Mouse (Mus musculus) regulatory T cell (primary cell): ENCODE results near the gene Bcl2l1.

ENCODE experiments used
- in situ Hi-C: fragments of 300-600 bp; cut with MboI, MseI; formaldehyde crosslinking; loops from one replicate; pipeline ENCODE4 v1.15.1; 2025; ENCODE audit warnings: high pct_unique_total_duplicates

The Bcl2l1 gene

DNA sequence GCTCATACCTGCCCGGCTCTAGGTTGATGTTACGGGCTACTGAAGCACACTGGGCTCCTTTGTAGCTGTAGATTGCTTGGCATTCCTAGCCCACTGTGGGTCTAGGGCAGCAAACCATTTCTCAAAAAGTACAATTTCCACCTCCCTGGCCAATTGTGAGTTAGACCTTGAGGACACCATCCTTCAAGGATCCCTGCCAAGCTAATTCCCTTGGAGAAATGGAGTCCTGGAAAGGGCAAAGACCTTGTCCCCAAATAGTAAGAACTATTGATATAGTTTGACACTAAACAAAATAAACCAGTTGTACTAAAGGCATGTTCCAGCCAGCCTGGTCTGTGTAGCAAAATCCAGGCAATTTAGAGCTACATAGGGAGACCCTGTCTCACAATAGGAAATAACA lies 93.2 kb downstream of the Bcl2l1 start:
- in situ Hi-C loops: loop anchor here (5.0 kb wide), 1 partner anchor 94 kb away; the partner anchor contains the start of gene Bcl2l1

DNA sequence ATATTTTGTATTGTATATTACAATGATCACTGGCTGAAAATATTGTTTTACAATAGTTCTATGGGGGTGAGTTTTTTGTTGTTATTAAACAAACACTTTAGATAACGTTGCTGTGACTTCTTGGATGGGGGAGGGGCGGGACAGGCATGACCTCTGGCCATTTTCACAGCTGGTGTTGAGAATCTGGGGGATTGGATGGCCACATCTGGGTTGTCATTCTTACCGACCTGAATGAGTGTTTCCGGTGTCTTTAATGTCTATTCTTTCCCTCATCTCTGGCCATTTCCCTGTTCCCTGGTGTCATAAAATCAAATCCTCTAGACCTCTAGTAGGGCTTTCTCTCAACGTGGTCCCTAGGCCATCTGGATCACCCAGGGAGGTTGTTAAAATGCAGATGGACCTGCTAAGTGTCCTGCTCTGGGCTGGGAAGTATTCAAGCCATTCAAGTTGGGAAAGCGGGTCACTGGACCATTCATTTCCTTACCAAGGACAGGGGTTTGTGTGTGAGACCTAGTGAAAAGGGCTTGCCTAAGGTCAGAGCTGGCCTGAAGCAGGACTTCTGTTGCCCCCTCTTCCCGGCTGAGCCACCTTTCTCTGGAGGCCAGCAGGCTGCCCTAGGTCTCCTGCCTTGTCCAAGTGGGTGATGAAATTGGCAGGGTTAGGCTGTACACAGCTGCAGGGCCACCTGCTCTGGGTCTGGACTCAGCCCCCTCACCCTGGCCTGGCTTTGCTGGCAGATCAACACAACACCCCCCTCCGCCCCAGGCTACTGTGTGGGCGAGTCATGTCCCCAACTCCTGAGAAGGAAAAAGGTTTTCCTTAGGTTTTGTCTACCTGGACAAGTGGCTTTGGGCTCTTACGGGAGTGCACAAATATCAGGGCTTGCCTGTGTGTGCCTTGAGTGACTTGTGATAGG lies 94.0 kb downstream of the Bcl2l1 start:
- in situ Hi-C loops: loop anchor here (5.0 kb wide), 1 partner anchor 95 kb away; the partner anchor contains the start of gene Bcl2l1

DNA sequence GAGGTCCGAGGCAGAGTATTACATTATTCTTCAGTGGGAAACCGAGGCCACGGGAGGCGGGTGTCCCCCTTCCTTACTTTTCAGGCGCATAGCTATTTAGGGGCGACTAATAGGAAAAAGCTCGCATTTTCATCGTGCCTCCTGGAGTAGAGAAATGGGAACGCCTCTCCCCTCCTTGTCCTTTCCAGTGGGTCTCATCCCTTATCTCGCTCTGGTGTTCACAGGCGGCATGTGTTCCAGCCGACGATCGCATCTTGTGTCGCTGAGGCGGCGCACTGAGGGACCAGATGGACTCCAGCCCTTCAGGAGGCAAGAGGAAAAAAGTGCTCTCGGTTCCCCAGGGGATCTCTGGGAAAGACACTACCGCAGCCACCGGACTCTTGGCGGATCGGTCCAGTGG lies 94.8 kb downstream of the Bcl2l1 start:
- in situ Hi-C loops: loop anchor here (5.0 kb wide), 1 partner anchor 96 kb away; the partner anchor contains the start of gene Bcl2l1

DNA sequence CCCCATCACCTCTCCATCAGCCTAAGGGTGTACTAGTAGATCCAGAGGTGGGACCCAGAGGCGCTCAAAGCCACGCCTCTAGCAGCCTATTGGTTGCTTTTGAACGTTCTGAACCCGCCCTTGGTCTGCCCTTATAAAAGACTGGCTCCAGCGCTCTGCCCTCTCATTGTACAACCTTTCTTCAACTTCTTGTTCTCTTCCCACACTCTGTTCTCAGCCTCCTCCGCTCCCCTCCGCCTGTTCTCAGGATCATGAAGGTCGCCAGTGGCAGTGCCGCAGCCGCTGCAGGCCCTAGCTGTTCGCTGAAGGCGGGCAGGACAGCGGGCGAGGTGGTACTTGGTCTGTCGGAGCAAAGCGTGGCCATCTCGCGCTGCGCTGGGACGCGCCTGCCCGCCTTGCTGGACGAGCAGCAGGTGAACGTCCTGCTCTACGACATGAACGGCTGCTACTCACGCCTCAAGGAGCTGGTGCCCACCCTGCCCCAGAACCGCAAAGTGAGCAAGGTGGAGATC lies 95.4 kb downstream of the Bcl2l1 start, which contains the start of gene Id1:
TSS of gene Id1 (plus strand) at position 162 of the 512 bp plus-strand sequence.
- in situ Hi-C loops: loop anchor here (5.0 kb wide), 1 partner anchor 96 kb away; the partner anchor contains the start of gene Bcl2l1

DNA sequence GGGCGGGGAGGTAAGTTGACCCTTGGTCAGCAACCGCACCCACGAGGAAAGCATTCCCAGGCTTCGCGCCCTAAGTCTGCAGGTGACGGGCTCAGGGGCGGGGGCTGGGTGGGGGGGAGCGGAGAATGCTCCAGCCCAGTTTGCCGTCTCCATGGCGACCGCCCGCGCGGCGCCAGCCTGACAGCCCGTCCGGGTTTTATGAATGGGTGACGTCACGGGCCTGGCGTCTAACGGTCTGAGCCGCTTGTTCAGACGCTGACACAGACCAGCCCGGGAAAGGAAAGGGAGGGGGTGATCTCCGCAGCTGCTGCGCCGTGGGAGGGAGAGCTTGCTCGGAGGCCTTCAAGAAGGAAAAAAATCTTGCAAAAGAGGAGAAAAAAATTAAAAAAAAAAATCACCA lies 96.5 kb downstream of the Bcl2l1 start:
- in situ Hi-C loops: loop anchor here (5.0 kb wide), 1 partner anchor 97 kb away; the partner anchor contains the start of gene Bcl2l1

DNA sequence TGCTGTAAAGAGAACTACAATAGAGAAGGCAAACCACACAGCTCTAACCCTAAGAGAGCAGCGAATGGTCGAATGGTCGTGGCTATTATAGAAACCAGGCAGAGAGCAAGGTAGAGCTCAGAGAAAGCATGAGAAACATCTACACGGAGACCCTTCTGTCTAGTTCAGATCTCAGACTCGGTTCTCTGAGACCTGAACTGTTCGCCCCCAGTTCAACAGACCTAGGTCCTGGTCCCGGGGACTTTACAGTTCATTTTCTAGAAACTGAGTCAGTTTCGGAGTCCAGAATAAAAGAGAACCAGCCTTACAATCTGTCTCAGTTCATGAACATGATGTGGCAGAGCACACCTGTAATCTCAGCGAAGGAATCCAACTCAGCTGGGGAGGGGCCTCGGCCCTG lies 97.0 kb downstream of the Bcl2l1 start:
- in situ Hi-C loops: no loop called here

DNA sequence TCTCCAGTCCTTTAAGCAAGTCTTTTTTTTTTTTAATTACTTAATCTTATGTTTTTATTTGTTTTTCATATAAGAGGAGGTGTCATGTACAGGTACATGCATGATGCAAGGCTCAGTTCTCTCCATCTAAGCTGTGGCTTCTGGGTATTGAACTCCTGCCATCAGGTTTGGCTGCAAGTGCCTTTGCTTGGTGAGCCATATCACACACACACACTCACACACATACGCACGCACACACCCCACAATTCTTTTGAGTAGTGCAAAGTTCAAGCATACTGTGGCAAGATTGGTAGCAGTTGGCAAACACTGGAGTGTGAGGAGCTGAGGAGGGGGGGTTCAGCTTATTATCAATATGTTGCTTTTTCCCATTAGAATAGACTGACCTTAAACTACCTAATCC lies 98.3 kb downstream of the Bcl2l1 start:
- in situ Hi-C loops: no loop called here
